Mouse (Mus musculus): ENCODE measurements around the gene Fchsd2.

GRCm38 (mm10) chr7:101060476-101060875, 32.2 kb upstream of the Fchsd2 start:
- TF ChIP-seq CTCF (IDR thresholded peaks at IDR 0.05; ENCODE audit: low read depth) (no peak), EP300 (IDR thresholded peaks at IDR 0.05; ENCODE audit: low read depth) (no peak)
